In the genomic region with DNA sequence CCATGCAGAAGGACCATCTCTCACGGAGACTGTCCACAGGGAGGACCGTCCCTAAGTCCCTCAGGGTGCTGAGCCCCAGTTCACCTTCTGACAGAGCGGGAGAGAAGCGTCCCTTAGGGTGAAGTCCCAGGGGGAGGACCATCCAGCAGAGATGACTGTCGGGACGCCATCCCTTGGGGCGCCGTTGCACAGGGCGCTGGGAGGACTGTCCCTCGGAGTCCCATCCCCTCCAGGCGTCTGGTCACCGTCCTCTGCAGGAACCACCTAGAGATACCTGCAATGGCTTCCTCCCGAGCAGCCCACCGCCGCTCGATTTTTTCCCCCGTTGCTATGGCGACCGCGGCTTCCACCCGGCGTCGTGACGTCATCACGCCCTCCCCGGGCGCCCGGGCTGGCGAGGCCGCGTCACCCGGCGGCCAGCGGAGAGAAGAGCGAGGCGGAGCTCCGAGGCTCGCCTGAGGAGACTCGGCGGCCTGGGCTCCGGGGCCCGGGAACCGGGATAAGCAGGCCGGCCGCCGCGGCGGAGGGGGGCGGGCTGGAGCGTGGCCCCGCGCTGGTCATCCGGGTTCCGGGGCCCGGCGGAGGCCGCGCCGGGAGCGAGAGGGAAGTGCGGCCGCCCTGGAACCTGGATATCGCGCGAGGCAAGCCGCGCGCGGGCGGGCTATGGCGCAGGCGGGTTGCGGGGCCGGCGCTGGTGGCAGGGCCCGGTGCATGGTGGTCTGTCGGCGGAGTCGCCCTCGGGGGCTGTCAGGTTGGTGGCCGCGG, we compare ENCODE assay signal across 7 mouse cellular contexts. TPM values are rescaled to one million over a fixed set of nuclear protein-coding genes. Genes with fewer than 3 reads are reported as not detected.
DNase-seq lines count a peak whose midpoint lies in the region; ATAC-seq lines count a peak whose summit lies in the region.

A gene (plus strand): TSS at position 355 of the 765 bp plus-strand sequence.

- peaks cover 50% of the 10 kb centered on the region for H3K4me1 ChIP-seq in intestine, embryonic 16.5 days (ENCODE audit: control insufficient read depth, insufficient read depth, low read length)
- peaks cover 23% of the 10 kb centered on the region for H3K4me1 ChIP-seq in midbrain, embryonic 11.5 days (ENCODE audit: control insufficient read depth, insufficient read depth, low read length)

- peak within 1 kb of the TSS; percentile 91 for H3K27ac ChIP-seq in intestine, embryonic 16.5 days (ENCODE audit: low read length)
- H3K27ac ChIP-seq in midbrain, embryonic 11.5 days (ENCODE audit: low read depth, low read length): peak within 1 kb of the TSS; percentile 91

- no peaks in the 10 kb centered on the region for H3K9me3 ChIP-seq in intestine, embryonic 16.5 days (ENCODE audit: control insufficient read depth, low read length)
- H3K9me3 ChIP-seq in midbrain, embryonic 11.5 days (ENCODE audit: control insufficient read depth, low read length): no peaks in the 10 kb centered on the region

- H3K9ac ChIP-seq in intestine, embryonic 16.5 days (ENCODE audit: low read depth, low read length): peak within 1 kb of the TSS; percentile 98
- H3K9ac ChIP-seq in midbrain, embryonic 11.5 days (ENCODE audit: low read length): peak within 1 kb of the TSS; percentile 95

- H3K36me3 ChIP-seq in intestine, embryonic 16.5 days (ENCODE audit: control insufficient read depth, insufficient read depth, low read length): no peaks in the 10 kb centered on the region
- no peaks in the 10 kb centered on the region for H3K36me3 ChIP-seq in midbrain, embryonic 11.5 days (ENCODE audit: control insufficient read depth, insufficient read depth, low read length)

- H3K27me3 ChIP-seq in intestine, embryonic 16.5 days (replicated peaks; ENCODE audit: control insufficient read depth, insufficient read depth, low read length): no peaks in the 10 kb centered on the region
- H3K27me3 ChIP-seq in midbrain, embryonic 11.5 days (ENCODE audit: control insufficient read depth, insufficient read depth, low read length): no peaks in the 10 kb centered on the region

- H3K4me2 ChIP-seq in intestine, embryonic 16.5 days (ENCODE audit: low read depth, low read length): peak within 1 kb of the TSS; percentile 94
- peak within 1 kb of the TSS; percentile 74 for H3K4me2 ChIP-seq in midbrain, embryonic 11.5 days

- under 1% methylated on average over 64 of the region's 82 CpGs for WGBS in intestine, embryonic 16.5 days
- WGBS in midbrain, embryonic 11.5 days: under 1% methylated on average over 68 of the region's 82 CpGs

- peak within 1 kb of the TSS; percentile 90 for H3K4me3 ChIP-seq in intestine, embryonic 16.5 days (ENCODE audit: low read length)
- peak within 1 kb of the TSS; percentile 81 for H3K4me3 ChIP-seq in midbrain, embryonic 11.5 days (ENCODE audit: low read depth, low read length)

- intact Hi-C loops in left cerebral cortex, postnatal 36 days (cut with DNase I): no loop called here

- peak; percentile 89 to 90 for DNase-seq in adrenal gland, adult 18-20 months (ENCODE audit: low spot score in 2 of 2)
- DNase-seq in embryo, embryonic 11 days: peak; percentile 96
- DNase-seq in gastrocnemius, postnatal 4 days (ENCODE audit: low spot score in 2 of 2): peak; percentile 89 to 91
- DNase-seq in left cerebral cortex, postnatal 36 days (ENCODE audit: low spot score in 2 of 2): peak; percentile 92
- DNase-seq in midbrain, embryonic 11.5 days (ENCODE audit: low spot score, missing footprints): peak; percentile 99
- DNase-seq in skeletal muscle tissue, adult 2 months (ENCODE audit: low read depth, low spot score): peak; percentile 91

- ATAC-seq in intestine, embryonic 16.5 days: peak; percentile 91
- peak; percentile 89 for ATAC-seq in midbrain, embryonic 11.5 days (ENCODE audit: low FRiP score)

RNA-seq across cellular contexts. Expression of the gene that starts here (rescaled TPM):
- total RNA-seq in adrenal gland, adult 18-20 months (2021): 10 to 100 TPM; 36.1 to 36.5 TPM
- 10 to 100 TPM; 31.7 to 38.2 TPM for total RNA-seq in gastrocnemius, postnatal 4 days (2021)
- 22.1 and 23.7 TPM in 2 replicates for polyA plus RNA-seq in intestine, embryonic 16.5 days (2015; fragmentation: Nextera tagmentation; extraction: Ambion mirVana)
- 100 to 1,000 TPM; 102 to 116 TPM for total RNA-seq in left cerebral cortex, postnatal 36 days (2021)
- 24.6 and 30.2 TPM in 2 replicates for polyA plus RNA-seq in midbrain, embryonic 11.5 days (2014; fragmentation: Nextera tagmentation; extraction: Ambion mirVana)

Comparison
In these comparisons a context has a peak if more than half of its experiments do, and no peak if none do; other contexts are left out.
1. Peak in every context shown above with its lines: DNase-seq, ATAC-seq, H3K4me3 ChIP-seq and H3K27ac ChIP-seq.